Mouse (Mus musculus): ENCODE data around the gene Pxmp2.

Gene Pxmp2

DNA sequence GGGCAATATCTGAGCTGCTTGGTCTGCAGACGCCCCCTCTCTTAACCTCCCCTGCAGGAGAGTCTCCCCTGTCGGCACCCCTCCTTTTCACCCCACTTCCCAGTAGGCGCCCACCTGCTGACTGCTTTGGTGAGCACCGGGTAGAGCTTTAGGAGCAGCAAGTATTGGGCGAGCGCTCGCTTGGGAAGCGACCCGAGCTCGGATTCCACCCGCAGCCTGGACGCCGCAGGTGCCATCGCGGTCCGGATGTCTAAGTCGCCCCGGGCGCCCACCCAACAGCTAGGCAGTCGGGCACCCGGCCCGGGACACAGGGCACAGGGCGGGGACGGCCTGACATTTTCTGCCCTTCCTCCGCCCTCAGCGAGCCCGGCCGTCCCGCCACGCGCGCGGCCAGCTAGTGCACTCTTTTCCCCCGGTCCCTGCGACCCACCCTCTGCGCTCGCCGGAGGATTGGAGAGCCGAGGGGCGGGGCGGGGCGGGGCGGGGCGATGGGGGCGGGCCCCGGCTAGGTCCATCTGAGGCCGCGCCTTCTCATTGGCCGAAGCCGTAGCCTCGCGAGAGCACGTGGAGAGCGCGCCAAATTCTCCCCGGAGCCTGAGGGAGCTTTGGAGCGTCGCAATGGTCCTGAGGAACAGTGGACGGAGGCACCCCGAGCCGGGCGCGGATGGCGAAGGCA is at the start of gene Pxmp2, which contains the start of gene Pole:
Pxmp2 (minus strand) TSS at position 417 of the 676 bp plus-strand sequence.
Pole (plus strand) TSS at position 537 of the 676 bp plus-strand sequence.
- DNase-seq (ENCODE audit: low spot score) = peak; percentile 96

DNA sequence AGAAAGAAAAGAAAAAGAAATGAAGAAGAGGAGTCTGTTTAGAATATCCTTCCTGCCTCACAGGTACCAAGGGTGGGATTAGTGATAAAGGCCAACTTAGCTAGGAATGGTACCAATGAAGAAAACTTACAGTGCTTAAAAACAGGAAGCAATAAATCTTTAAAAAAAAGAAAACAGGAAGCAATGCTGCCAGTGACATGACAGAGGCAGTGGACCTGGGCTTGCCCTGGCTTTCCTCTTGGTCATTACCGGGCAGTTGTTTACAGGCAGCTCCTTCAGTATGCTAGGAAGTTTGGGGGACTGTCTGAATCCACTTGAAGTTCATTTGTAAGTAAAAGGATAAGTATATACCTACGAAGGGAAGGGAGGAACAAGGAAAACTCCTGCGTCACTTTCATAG is 44.5 kb upstream of the Pxmp2 start:
- DNase-seq (ENCODE audit: low spot score) = no peak

DNA sequence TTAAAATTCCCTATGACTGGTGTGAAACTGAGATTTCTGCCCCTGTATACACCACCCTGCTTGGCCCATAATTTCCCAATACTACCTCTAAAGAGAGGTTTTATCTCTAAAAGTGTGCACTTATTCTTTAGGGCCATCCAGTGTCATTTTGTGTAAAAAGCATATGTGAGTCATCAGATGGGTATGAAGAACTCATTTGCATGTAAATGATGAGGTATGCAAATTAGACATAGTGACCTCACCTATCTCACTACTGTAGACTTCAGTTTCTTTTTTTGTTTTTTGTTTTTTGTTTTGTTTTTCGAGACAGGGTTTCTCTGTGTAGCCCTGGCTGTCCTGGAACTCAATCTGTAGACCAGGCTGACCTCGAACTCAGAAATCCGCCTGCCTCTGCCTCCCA is 27.1 kb upstream of the Pxmp2 start:
- DNase-seq (ENCODE audit: low spot score) = no peak

DNA sequence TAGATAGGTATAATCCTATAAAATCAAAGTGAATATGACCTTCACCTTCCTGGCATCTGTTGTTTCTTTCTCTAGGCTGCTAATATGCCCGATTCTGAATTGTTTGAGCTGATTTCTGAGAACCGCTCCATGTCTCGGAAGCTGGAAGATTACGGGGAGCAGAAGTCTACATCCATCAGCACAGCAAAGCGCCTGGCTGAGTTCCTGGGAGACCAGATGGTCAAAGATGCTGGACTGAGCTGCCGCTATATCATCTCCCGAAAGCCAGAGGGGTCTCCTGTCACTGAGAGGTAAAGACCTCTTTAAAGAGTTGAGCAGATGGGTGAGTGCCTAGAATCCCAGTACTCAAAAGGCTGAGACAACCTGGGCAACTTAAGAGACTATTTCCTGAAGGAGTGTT is 22.9 kb upstream of the Pxmp2 start:
- DNase-seq (ENCODE audit: low spot score) = no peak

DNA sequence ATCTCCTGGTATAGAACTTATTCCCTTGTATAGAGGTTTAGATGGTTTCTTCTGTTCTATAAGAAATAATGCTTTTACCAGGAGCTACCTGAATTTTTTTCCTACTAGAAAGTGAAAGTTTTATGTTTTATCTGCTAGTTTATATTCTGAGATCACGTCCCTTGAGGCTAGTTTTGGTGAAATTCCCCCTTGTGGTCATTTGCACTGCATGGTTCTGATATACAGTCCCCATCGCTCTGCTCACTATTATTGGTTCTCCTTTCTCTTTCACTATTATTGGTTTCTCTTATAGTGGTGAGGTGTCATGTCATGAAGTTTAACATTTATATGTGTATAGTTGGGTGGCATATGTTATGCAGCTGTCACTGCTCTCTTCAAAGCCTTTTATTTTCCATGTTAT is 14.6 kb upstream of the Pxmp2 start:
- no peak for DNase-seq (ENCODE audit: low spot score)

DNA sequence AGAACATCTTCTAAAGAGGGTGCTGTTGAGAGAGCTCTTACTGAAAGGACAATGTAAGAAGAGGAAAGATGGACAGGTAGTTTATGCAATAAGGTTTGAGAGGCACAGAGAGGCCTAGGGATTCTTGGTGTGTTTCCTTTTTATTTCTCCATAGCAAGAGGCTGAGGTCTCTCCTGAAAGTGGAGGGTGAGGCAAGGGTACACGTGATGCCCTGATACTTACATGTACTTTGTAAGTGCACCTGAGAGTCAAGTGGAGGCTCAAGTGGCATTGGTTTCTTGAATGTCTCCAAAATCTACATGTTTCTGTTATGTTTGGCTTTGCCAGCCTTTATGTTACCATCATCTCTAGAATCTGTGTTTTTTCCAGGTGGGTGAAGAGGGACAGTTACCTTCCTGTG is 10.7 kb upstream of the Pxmp2 start:
- DNase-seq (ENCODE audit: low spot score) = no peak

DNA sequence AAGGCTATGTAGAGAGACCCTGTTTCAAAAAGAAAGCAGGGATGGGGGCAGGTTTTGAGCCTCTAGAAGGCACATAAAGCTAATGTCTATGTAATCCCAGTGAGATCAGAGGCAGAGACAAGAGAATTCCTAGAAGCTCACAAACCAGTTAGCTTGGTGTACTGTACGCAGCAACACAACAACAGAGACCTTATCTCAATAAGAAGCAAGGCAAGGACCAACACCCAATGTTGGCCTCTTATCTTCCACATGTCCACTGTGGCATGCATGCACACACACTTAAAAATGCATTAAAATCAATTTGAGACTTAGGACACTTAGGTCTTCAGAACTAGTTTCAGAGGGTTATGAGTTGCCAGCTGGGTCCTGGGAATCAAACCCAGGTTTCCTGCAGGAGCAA is 5.7 kb upstream of the Pxmp2 start:
- DNase-seq (ENCODE audit: low spot score) = no peak

DNA sequence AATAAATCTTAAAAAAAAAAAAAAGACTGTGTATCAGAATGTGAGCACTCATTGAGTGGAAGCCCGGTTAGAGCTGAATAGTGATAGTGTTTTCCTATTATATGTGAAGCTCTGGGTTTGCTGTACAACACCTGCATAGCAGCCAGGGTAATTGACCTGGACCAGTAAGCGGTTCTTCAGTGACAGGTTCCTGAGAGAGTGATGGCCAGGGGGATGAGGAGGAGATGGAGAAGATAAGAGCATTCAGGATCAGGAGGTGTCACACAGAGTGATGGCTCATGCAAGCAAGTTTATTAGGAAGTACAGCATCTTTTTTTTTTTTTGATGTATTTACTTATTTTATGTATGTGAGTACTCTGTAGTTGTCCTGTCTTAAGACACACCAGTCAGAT is 1.1 kb upstream of the Pxmp2 start:
- no peak for DNase-seq (ENCODE audit: low spot score)

DNA sequence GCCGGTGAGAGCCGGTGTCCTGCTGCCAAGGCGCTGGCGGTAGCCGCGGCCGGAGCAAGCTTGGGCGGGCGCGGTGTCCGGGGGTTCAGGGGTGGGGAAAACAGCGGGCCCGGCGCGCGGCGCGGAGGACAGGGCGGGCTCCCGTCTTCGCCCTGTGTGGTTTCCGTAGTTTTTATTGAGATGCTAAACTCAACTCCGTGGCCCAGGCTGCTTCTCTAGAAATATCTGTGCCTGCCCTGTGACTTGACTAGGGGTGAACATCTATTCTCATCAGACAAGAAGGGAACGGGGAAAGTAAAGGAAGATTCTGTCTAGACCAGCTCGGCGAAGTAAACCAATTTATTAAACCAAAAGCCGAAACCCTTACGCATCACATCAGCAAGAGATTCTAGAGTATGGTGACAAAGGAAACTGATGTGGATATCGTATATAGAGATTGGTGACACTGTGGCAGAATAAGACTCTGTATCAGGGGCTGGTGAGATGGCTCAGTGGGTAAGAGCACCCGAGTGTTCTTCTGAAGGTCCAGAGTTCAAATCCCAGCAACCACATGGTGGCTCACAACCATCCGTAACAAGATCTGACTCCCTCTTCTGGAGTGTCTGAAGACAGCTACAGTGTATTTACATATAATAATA is 579 bp upstream of the Pxmp2 start:
- no peak for DNase-seq (ENCODE audit: low spot score)

DNA sequence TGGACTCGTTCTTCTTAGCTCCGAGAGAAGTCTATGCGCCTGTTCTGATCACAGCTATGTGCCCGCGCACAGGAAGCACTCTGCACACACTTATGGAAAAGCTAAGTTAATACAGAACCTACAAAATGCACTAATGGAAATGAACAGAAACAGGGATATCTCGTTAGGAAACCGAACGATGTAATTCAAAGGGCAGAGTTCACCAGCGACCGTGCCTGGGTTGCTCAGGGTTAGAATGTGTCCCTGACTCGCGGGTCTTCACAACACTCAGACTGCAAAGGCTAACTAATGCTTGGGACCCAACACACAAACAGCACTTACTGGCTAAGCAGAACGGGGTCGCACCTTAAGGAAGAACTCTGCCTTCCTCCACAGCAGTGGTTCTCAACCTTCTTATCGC is 830 bp downstream of the Pxmp2 start:
- DNase-seq (ENCODE audit: low spot score) = no peak

DNA sequence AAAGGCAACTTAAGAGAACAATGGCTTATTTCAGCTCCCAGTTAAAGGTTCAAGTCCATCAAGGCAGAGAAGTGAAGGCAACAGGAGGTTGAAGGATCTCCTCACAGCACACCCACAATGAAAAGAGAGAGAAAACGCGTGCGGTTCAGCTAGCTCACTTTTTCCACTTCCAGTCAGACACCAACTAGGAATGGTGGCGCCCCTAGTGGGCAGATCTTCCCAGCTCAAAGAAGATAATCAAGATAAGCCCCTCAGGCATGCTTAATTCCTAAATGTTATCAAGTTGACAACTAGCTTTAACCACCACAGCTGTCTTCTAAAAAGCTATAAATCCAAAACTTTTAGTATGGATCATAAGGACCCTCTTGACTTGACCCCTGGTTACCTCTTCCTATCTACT is 1.4 kb downstream of the Pxmp2 start:
- peak; percentile 78 for DNase-seq (ENCODE audit: low spot score)

DNA sequence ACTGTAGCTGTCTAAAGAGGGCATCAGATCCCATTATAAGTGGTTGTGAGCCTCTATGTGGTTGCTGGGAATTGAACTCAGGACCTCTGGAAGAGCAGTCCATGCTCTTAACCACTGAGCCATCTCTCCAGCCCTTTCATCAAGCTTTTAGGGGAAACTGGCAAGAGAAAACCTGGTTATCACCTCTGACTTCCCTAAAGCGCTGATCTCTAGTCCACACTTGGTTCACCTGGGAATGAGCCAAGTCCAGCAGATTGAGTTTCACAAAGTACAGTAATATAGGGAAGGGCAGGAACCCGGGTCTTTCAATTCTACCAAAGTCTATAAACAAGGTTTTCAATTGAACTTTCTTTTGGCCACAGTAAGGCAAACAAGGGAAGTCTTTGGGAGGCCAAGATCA is 4.0 kb downstream of the Pxmp2 start:
- DNase-seq (ENCODE audit: low spot score) = no peak

DNA sequence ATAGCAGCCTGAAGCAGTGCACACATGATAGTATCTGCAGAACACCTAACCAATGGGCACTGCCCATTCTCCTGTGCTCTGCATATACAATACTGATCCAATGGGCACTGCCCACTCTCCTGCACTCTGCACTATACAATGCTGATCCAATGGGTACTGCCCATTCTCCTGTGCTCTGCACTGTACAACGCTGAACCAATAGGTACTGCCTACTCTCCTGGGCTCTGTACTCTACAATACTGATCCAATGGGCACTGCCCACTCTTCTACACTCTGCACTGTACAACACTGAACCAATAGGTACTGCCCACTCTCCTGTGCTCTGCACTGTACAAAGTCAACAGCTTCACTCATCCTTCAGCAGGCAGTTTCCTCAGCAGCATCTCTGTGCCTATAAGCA is 9.1 kb downstream of the Pxmp2 start:
- DNase-seq (ENCODE audit: low spot score) = no peak

DNA sequence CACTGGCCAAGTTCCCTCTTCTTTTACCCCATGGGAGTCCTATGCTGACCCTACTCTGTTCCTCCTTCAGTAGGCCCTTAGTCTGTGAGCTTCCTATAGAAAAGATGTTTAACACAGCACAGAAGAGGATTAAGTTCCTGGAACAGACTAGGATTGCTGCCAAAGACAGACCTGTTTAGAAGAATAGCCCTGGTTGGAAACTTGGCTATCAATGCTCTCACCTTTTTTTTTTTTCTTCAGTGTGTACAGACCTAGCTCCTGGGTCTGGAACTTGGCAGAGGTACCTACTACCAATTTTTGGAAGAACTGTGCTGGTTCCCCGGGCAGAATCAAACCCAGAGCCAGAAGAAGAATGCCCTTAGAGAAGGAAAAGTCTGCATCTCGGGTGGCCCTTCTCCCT is 9.6 kb downstream of the Pxmp2 start:
- DNase-seq (ENCODE audit: low spot score) = no peak

DNA sequence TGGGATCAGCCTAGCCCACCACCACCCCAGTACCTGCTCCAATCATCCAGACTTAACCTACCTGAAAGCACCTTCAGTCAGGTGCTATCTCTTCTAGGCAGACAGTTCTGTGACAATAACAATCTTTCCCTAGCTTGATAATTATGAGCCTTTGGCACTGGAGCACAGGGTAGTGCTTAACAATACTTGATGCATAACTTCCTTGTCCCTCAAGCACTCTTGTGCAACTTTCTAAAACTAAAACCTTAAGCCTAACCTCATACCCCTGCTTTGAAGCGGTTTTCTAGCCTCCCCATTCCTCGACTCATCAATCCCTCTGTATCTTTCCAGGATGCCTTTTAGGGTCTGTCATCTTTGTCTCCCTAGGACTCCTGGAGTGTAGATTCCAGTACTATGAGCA is 11.1 kb downstream of the Pxmp2 start:
- DNase-seq (ENCODE audit: low spot score) = no peak

DNA sequence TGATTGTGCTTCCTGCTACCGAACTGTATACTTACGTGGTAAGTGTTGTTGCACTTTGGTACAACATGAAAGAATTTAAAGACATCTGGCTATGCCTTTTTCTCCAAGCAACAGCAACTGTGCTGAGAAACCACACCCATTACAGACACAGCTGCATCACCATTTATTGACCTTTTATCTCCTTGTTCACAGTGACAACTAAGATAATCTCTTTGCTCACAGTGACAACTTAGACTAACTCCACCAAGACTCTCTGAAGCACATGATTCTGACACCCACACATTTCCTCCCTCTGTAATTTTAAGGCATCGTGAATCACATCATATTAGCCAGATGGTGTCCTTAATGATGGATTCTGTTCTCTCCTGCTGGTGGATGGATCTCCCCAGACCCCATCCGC is 11.8 kb downstream of the Pxmp2 start:
- no peak for DNase-seq (ENCODE audit: low spot score)

DNA sequence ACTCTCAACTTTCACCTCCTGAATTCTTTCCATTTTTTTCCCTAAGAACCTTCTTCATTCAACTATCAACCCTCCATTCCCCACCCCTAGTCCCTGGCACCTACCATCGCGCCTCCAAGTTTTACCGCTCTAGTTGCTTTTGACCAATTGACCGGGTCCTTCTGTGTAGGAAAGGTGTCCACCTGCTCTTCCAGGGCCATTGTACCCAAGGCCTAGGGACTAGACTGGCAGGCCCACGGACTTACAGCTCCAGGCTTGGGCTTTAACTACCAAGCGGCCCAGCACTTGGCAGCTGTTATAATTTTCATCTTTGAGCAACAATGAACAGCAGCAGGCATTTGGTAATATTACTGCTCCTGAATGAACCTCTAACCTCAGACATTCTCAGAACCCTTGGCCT is 15.7 kb downstream of the Pxmp2 start:
- DNase-seq (ENCODE audit: low spot score) = no peak

DNA sequence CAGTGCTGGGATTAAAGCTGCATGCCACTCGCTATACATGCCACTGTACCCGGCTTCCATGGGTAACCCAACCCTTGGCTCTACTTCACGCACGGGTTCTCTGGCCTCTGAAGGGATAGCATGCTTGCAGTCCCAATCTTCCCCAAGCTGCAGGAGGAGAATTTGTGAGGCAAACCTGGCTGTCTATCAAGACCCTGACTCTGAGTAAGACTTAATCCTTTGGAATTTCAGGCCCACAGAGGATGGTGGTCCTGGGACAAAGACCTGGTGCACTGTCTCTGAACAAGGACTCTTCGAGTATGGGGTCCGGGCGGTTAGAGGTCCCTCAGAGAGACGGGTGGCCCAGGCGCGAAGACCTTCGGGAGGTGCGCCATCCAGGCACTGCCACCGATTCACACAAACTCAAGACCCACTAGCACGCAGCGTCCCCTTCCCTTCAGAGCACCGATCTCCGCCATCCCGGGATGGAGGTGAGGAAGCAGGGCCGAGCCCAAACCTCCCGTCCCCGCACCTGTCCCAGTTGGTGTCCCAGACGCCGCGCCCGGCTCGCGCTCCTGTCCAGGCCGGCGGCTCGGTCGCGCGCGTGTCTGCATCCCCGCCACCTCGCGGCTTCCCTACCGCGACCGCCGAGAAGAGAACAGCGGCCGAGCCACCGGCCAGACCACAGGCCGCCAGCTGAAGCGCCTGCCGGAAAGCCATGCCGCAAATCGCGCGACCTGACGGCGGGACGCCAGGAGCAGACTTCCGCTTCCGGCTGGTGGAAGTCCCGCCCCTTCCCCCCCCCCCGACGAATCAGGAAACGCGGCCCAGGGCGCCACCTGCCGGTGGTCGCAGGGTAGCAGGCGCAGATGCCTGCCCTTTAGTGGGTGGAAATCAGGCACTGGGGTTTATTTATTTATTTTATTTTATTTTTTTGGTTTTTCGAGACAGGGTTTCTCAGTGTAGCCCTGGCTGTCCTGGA is 16.6 kb downstream of the Pxmp2 start, which contains the start of gene Pgam5:
Pgam5 (minus strand) TSS at position 773 of the 961 bp plus-strand sequence.
- peak; percentile 97 for DNase-seq (ENCODE audit: low spot score)

DNA sequence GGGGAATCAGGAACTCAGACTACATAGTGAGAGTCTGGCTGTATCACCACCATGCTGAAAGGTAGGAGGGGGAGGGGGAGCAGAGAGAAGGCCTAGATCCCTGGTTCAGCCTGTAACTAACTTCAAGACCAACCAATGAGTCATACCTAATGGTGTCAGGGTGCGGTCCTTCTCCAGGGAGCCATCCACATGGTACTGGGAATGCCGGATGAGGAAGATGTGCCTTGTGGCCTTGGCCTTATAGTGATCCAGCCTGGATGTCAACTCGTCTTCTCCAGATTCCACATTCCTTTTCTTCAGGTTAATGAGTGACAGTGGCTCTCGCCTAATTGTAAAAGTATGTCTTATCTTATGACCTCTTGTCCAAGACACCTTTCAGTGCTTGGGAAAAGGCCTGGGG is 19.0 kb downstream of the Pxmp2 start:
- DNase-seq (ENCODE audit: low spot score) = no peak

DNA sequence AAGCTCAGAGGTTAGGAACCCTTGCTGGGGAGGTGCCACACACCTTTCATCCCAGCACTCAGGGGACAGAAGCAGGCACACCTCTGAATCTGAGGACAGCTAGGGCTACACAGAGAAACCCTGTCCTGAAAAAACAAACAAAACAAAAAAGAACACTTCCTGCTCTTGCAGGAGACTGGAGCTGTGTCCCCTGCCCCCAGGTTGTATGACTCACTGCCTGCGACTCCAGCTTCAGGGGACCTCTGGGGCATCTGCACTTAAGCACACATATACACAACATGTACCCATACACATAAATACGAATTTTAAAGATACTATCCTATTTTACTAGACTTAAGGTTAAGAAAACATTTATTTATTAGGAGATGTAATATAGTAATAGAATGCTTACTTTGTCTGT is 41.9 kb downstream of the Pxmp2 start:
- DNase-seq (ENCODE audit: low spot score) = no peak

DNA sequence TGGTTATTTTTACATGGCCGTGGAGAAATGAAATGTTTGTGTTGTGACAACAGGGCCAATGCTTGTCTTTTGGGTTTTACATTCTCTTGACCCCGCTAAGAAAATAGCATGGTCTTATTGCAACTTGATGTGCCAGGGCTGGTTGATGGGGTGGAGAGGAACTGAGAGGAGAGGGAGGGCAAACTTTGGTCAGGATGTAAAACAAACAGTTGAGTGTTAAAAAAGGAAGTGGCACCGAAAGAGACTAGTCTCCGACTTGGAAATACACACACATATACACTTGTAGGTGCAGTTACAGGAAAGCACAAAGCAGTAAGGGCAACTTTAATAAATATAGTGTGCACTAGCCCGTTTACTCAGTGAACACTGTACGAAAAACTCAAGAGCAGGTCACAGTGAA is 53.6 kb downstream of the Pxmp2 start:
- DNase-seq (ENCODE audit: low spot score) = no peak

DNA sequence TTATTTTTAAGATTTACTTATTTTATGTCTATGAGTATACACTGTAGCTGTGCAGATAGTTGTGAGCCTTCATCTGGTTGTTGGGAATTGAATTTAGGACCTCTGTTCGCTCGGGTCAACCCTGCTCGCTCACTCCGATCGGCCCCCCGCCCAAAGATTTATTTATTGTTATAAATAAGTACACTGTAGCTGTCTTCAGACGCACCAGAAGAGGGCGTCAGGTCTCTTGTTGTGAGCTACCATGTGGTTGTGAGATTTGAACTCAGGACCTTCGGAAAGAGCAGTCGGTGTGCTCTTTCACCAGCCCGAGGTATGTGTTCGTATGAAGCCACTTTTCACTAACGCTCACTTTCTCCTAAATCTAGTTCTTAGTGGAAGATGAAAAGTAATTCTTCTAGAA is 54.3 kb downstream of the Pxmp2 start:
- peak; percentile 43 for DNase-seq (ENCODE audit: low spot score)
